Mouse (Mus musculus): ENCODE data around the gene Cdh4.

DNA sequence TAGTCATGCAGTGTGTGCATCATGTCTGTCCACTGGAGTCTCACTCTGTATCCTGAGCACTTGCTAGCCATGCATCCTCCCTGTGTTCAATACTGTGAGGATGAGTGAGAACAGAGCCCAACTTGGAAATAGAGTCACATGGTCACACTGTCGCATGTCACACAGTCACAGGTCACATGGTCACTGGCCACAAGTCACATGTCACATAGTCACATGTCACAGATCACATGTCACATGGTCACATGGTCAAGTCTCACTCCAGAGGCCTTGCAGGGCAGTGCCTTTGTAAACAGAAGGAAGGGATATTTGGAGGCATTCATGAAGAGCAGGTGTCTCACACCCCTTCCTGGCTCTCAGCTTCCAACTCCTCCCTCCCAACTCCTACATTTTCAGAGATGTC is 217.0 kb downstream of the Cdh4 start:
- no peak for TF ChIP-seq POLR2A (IDR thresholded peaks at IDR 0.05; ENCODE audit: borderline replicate concordance, extremely low read depth, insufficient read depth, insufficient read length, poor library complexity, severe bottlenecking)
- TF ChIP-seq CTCF (IDR thresholded peaks at IDR 0.05; ENCODE audit: borderline replicate concordance, extremely low read depth, insufficient read depth, insufficient read length) = no peak

All from brain, embryonic 14.5 days (tissue).